Mouse (Mus musculus) E14TG2a.4 (cell line): ENCODE data around the gene Chrm3.

Source experiments
- CTCF ChIP-seq: conservative IDR thresholded peaks from 2 replicates; pipeline ENCODE4 v1.5.1; 2014; ENCODE audit warnings: low read length
- NANOG ChIP-seq: IDR thresholded peaks from 2 replicates; pipeline ENCODE4 v1.6.1; 2014; ENCODE audit warnings: borderline replicate concordance, low read length, mixed read lengths

DNA sequence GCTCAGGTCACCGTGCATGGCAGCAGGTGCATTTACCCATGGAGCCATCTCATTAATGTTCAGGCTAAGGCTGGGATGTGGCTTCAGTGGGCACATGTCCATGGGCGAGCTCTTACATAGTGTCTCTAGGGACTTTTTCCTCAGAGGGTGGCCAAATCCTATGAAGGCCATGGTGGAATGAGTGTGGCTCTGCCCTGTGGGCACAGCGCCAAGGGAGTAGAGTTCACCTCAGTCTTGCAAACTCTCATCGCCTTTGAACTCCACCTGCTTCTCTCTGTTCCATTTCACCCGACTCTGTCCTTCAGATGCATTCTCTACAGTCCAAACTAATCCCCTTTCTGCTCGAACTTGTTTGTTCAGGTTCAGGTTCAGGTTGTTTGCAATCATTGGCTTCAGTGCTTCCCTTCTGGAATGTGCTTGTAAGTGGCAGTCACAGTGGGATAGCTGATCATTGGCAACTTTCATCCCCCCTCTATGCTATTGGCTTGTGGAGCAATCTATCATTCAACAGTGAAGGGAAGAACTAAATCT, 278.7 kb downstream of the Chrm3 start:
- TF ChIP-seq CTCF (no peak), NANOG (no peak)
